Mouse (Mus musculus) gastrocnemius, postnatal 10 days (tissue): ENCODE measurements around the gene Ppp1r26. TPM values are rescaled to one million over a fixed set of nuclear protein-coding genes. Genes with fewer than 3 reads are reported as not detected.
"Not testable (repeated sequence)": the region's sequence is repeated elsewhere in the genome, so short reads cannot be mapped to it uniquely, and the experiment has no call there.

Experiments used
- DNase-seq: peaks from one replicate; pipeline ENCODE4 v3.0.0; 2021; ENCODE audit warnings: mixed read lengths
- total RNA-seq, 2 experiments: library from RNA; stranded (reverse); gene quantifications; 2 replicates each; pipeline ENCODE4 v1.2.3; 2021

Ppp1r26 gene
- total RNA-seq, 2 experiments from 2014 or later, result 3.0 to 4.7 TPM

- DNase-seq, result no peak
These were observed 1.5 kb upstream of the Ppp1r26 start for GRCm38 (mm10) chr2:28445082-28445481.

- no peak for DNase-seq
These were observed 452 bp upstream of the Ppp1r26 start for GRCm38 (mm10) chr2:28446181-28446514.

GRCm38 (mm10) chr2:28447315-28447670, 693 bp downstream of the Ppp1r26 start:
- no peak for DNase-seq

DNA sequence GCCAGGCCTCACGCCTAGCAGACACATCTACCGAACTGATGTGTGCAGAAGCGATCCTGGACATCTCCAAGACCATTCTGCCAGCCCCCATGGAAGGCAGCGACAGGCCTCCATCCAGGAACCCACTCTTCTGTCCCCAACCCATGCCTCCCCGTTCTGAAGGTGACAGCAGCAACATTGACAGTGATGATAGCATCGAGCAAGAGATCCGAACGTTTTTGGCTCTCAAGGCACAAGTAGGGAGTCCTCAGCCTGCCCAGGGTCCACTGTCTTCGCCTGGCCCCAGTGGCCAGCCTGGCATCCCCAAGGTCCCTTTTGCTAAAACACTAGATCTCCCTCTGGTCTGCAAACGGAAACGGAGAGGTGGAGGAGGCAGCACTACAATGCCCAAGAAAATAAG, 5.1 kb downstream of the Ppp1r26 start:
- no peak for DNase-seq

DNA sequence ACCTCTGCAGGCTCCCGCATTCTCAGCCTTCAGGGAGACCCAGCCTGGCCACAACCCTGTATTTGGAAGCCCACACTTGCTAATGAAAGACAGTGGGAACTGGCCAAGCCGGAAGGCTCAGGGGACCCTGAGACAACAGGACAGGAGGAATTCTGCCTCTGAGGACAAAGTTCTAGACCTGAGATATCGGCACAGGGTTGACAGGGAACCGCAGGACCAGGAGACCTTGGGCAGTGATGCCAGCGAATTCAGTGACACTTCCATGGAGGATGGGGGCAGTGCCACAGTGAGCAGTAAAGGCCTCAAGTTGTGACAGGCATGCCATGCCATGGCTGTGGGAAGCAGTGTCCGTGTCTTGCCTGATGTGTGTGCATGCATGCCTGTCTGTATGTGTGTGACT, 6.9 kb downstream of the Ppp1r26 start:
- DNase-seq, result no peak

DNA sequence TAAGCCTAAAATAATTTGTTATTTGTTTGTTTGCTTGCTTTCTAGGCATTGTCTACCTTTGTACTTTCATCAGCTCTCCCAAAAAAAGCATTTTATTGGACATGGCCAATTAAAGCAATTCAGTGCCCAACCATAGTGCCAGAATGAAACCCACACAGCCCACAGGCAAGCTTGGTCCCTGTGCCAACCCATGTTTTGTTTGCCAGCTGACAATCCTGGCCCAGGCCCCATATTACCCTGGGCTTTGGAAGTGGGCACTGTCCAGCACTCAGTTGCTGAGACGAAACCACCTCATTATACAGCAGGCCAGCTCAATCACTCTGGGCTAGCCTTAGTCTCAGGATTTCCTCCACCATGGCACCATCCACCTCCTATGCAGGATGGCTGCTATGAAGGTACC, 10.0 kb downstream of the Ppp1r26 start:
- DNase-seq, result no peak

- peak; percentile 46 for DNase-seq
These were observed 17.3 kb downstream of the Ppp1r26 start for GRCm38 (mm10) chr2:28463919-28464318.

- no peak for DNase-seq
These were observed 18.3 kb downstream of the Ppp1r26 start for GRCm38 (mm10) chr2:28464919-28465318.

DNA sequence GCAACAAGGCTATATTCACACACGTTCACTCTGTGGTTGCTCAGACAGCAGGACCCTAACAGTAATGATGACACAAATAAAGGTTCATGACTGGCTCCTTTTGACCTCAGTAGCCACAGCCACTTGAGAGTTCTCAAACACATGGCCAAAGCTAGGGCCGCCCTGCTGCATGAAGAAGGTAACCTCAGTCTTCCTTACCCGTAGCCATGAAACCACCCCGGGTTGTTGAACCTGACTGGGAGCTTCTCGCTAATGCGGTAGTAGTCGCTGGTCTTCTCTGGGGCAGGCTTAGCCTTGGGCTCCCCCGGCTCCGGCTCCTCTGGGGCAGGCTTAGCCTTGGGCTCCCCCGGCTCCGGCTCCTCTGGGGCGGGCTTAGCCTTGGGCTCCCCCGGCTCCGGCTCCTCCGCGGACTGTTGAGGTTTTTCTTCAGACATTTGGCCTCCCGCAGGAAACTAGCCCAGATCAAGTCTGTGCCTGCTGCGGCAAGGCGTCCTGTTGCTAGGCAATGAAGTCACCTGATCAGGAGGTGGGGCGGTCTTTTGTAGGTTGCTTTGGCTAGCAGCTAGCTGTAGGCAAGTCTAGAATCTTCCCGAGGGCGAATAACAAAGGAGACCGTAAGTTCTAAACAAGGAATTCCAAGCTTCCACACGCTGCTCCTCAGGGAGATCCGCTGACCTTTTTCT, 19.4 kb downstream of the Ppp1r26 start, which contains the start of gene 1700007K13Rik:
1700007K13Rik (minus strand) TSS at position 497 of the 683 bp plus-strand sequence.
- DNase-seq, result no peak

- peak; percentile 87 for DNase-seq
These were observed 21.4 kb downstream of the Ppp1r26 start, which contains the start of gene Mrps2 for GRCm38 (mm10) chr2:28467860-28468485. Mrps2 (plus strand) TSS chr2:28468066.

GRCm38 (mm10) chr2:28468486-28469225, 22.1 kb downstream of the Ppp1r26 start:
- no peak for DNase-seq

DNA sequence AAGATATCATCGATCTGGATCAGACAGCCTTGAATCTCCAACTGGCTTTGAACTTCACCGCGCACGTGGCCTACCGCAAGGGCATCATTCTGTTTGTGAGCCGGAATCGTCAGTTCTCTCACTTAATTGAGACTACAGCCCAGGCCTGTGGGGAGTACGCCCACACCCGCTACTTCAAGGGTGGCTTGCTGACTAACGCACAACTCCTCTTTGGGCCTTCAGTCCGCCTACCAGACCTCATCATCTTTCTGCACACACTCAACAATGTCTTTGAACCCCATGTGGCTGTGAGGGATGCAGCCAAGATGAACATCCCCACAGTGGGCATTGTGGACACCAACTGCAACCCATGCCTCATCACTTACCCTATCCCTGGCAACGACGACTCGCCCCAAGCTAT, 22.9 kb downstream of the Ppp1r26 start:
- no peak for DNase-seq

DNA sequence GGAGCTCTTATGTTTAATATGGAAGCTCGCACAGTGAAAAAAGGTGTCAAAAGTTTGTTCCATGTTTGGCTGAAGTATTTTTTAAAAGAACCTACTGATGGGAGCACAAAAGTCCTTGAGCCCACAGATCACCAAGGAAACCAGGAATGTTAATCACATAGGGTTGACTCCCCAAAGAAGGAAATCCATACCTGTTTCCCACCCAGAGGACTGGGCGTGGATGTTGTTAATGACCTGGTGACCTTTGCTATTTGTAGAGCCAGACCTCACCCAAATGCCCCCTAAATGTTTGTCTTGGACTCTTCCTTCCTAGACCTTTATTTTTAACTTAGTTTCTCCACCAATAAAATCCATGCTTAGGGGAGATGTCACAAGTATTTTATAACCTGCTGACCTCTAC, 24.0 kb downstream of the Ppp1r26 start:
- DNase-seq, result no peak

DNA sequence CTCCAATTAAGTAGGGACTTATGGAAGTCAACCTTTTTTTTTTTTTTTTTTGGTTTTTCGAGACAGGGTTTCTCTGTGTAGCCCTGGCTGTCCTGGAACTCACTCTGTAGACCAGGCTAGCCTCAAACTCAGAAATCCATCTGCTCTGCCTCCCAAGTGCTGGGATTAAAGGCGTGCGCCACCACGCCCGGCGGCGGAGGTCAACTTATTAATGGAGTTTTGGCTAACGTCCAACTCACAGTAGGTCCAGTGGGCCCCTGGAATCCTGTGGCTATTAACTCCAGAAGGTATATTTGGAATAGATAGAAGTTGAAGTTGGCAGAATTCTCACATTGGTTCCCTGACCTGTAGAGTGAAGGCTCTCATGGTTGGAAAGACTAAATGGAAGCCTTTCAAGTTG, 25.4 kb downstream of the Ppp1r26 start:
- not testable (repeated sequence) for DNase-seq

GRCm38 (mm10) chr2:28477993-28478392, 31.4 kb downstream of the Ppp1r26 start:
- not testable (repeated sequence) for DNase-seq

DNA sequence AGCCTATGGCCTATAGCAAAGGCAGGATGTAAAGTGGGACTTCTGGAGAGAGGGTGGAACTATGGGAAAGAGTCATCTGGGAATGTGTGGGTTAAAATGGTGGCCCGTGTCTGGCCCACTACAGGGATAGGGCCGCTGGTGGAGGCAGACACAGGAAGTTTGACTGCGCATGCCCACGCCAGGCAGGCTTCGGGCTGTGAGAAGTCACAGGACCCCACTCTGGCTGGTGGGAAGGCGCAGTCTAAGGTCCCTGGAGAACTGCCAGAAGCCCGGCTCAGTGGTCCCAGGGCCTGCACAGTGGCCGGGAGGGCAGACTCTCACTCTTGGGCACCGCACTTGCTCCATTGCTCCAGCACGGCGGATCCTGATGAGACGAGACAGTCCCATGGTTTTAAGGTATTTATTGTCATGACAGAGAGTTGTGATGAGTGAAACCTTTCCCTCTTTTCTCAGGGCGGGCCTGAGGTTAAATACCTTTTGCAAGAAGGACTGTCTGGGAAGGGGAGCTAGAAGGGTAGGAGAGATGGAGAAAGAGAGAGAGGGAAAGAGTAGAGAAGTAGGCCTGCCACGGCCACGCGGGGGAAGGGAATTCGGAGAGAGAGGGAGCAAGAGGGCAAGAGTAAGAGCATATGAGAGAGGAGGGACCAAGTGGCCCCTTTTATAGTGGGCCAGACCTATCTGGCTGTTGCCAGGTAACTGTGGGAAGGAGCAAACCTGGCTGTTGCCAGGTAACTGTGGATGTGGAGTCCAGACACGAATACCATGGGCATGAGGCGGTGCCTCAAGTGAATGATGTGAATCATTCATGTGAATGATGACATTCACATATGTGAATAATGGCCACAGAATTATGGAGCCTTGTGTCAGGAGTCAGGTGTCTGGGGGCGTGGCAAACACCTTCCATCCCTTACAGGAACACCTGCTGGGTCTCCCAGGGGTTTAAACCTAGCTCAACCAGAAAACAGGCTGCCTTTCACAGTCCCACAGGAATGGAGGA, 32.9 kb downstream of the Ppp1r26 start:
- DNase-seq, result no peak

DNA sequence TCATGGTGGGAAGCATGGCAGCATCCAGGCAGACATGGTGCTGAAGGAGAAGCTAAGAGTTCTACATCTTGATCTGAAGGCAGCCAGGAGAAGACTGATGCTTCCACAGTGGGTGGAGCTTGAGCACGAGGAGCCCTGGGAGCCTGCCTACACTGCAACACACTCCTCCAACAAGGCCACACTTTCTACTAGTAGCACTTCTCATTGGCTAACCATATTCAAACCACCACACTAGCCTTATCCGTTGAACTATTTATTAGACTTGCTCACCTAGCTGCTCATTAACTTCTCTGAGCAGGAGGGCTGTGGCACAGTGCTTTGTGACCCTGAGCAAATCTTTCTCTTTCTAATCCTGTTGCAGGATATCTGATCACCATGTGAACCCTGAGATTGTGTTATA, 37.3 kb downstream of the Ppp1r26 start:
- no peak for DNase-seq

DNA sequence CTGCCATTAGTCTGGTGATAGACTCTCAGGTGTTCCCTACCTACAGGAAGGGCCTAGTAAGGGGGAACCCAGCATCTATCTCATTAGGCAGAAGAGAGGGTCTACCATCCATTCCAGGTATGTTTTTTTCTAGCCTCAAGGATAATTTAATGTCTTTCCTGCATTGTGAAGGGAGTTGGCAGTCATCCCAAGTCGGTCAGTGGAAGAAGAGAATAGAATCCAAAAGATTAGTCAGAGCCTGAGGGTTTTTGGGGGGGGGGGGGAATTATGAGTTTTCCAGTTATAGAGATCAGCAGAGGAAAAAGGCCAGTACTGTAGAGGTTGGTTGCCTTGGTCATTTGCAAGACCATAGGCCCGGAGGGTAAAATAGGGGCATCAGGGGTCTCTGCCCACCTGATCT, 47.9 kb downstream of the Ppp1r26 start:
- DNase-seq, result no peak

DNA sequence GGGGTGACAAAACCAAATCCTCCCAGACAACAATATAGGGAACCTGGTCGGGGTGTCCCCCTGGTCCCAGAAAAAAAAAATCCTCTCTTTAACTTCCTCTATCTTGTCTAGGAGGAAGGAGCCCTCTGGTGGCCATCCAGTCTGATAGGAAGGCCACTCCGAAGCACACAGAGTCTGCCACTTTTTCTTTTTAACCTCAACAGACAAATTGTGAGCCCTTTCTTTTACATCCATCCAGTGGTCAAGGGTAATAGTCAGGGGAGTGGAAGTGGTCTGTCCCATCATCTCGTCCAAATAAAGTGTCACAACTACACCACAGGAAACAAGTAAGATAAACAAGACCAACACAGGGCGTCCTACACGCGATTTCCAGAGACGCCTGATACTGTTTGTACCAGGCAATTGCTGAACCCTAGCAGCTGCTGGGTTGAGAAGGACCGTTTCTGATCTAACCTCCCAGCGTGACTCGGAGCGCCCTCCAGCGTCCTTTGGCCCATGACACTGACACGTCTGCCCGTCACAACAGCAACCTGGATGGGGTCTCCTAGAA, 48.7 kb downstream of the Ppp1r26 start:
- DNase-seq, result no peak

DNA sequence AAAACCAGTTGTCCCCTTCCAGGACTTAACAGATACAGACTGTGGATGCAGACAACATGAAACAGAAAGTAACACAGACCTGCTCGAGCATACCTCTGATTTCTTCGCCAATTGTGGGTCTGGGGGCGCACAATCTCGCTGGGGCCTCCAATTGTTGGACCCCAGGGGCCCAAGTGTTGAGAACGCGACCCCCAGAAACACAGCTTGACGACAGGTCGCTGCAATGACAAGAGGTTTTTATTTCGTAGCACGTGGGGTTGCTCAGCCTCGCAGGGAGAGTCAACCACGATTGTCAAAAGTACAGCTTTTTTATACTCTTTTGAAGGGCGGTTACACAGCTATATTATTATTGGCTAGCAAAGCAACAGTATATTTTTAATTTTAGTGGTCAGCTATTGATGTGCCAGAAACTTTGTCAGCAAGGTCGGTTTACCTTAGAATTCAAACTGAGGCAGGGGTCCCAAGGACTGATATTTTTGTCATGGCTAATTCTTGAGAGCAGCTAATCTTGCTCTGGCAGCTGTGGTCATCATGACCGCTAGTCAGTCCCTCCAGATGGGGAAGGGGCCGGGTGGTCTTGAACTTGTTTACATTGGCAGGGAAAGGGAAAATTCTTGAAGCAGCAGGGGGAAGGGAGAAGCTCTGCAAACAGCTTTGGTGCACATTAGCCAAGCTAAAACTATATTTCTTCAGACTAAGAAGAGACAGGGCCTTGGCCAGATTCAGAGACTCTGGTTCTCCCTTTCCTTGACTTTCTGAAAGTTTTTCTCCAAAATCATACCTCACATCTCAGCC, 49.4 kb downstream of the Ppp1r26 start:
- DNase-seq, result no peak

DNA sequence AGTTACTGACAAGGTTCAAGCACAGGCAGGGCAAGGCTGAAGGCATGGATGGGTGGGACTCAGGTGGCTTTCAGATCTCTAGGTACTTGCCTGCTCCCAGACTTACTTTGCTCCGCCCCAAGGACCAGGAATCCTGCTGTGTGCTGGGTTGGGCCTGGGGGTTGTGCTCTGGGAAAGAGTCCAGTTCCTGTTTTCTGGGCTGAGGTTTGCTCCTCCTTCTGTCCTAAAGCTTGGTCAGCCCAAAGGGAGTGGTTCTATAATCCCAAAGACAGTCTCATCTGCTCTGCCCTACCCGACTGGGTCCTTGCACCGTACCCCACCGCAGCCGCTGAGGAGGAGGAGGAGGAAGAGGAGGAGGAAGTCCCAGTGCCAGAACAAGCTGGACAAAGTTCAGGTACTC, 50.1 kb downstream of the Ppp1r26 start, which contains the start of gene Gbgt1:
Gbgt1 (plus strand) TSS at position 221 of the 400 bp plus-strand sequence.
- DNase-seq, result no peak
